Mouse (Mus musculus): ENCODE results near the gene Ifitm6. TPM values are rescaled to one million over a fixed set of nuclear protein-coding genes. Genes with fewer than 3 reads are reported as not detected.
"Not testable (repeated sequence)": the region's sequence is repeated elsewhere in the genome, so short reads cannot be mapped to it uniquely, and the experiment has no call there.

Ifitm6 gene
- polyA plus RNA-seq, 1 experiment from 2014 or later: 0.42 TPM

DNA sequence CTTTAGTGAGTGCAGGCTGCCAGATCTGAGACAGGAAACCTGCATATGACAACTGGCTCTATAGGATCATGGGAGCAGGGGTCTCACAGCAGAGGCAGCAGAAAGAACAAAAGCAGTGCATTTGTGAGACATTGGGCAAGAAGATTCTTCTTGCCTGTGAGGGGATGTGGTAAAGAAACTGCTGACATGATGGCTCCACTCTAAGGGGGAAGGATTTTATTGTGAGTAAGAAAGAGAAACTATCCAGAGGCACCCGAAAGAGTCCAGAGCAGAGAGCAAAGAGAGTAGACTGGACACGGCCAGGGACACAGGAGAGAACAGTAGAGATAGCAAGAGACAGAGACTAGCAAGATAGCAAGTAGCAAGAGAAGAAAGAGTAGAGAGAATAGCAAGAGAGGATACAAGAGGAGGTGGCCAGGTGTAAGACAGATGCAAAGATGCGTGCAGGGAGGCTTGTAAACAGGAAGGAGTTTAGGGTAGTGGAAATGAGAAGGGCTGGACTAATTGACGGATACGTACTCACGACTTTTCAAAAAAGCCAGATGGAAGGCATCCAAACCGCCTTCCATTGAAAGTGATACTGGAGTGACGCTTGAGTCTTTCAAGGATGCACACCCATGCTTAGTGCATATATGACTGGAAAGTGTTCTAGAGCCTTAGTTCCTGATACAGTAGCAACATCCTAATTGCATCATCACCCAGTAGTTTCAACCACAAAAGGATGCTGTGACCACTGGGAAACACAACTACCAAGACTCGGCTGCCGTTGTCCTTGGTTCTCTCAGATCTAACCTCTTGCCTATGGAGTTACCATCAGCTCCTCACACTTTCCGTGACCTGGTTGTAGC lies 18.6 kb downstream of the Ifitm6 start:
- Histone ChIP-seq H3K9me3 (no peaks in the 10 kb centered on the region), H3K4me1 (no peaks in the 10 kb centered on the region), H3K9ac (no peak overlapping the region), H3K27me3 (replicated peaks) (no peaks in the 10 kb centered on the region), H3K36me3 (no peaks in the 10 kb centered on the region), H3K4me2 (replicated peaks) (no peak overlapping the region), H3K27ac (no peak overlapping the region), H3K4me3 (no peak overlapping the region)
- ATAC-seq (ENCODE audit: low FRiP score, low read depth): no peak
- WGBS: 91% methylated on average over 11 of the region's 11 CpGs

DNA sequence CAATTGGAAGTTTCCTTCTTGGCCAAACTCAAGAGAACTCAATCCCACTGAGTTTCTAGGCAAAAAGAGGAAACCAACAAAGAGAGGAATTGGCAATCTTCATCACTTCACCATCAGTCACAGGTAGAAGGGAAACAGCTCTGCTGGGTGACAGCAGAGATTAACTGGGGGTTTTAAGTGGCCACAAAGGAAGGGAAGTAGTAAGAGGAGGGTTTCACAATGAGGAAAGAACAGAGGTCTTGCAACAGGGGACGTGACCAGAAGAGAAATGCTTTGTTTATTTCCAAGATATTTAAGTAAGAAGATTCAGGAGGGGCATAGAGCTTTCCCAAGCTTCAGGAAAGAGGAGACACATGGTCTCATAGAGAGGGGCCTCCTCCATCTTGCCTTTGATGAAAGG lies 19.9 kb downstream of the Ifitm6 start:
- 68% methylated on average over 1 of the region's 1 CpGs for WGBS
- Histone ChIP-seq H3K27ac (no peak overlapping the region), H3K36me3 (no peaks in the 10 kb centered on the region), H3K9ac (no peak overlapping the region), H3K9me3 (no peaks in the 10 kb centered on the region), H3K4me2 (replicated peaks) (no peak overlapping the region), H3K4me1 (no peaks in the 10 kb centered on the region), H3K4me3 (no peak overlapping the region), H3K27me3 (replicated peaks) (no peaks in the 10 kb centered on the region)
- ATAC-seq (ENCODE audit: low FRiP score, low read depth): no peak

DNA sequence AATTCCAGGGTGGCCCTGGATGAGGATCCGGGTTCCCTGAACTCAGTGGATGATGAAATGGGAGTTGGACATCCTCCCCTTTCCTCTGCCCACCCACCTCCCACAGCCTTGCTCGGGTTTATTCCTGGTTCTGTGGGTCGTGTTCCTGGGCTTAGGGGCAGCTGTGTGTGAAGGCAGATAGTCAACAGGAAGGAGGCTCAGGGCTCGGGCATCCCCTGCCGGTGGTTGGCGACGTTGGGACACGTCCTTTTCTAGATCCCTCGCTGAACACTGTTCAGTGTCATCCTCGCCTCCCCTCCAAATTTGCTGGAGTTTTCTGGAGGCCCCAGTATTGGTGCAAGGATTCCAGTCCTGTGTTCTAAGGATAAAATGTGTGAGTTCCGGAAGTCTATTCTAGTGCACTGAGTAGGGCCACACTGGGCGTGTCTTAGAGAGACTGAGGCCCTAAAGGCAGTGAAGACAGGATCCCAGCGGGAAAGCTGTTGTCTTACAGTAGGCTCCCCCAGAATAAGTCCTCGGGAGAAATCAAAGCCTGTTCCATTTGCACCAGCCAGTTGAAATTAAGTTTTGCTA lies 26.5 kb downstream of the Ifitm6 start:
- 87% methylated on average over 14 of the region's 14 CpGs for WGBS
- no peaks in the 10 kb centered on the region for H3K9me3 ChIP-seq
- no peak overlapping the region for H3K4me3 ChIP-seq

DNA sequence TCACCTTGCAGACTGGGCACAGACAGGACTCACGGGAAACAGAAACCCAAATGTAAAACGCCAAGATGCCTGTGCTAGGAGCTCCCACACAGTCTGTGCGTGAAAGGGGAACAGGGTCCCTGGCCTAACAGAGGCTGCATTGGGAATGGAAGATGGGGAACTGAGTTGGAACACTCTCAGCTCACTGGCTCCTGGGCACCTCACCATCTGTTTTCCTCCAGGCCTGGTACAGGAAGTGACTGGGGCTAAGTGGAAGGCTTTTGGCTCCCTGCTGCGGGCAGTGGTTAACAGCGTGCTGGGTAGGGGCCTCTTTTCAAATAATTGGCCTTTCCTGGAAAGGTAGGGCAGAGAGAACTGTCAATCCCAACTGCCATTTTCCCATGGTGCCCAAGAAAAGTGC lies 27.1 kb downstream of the Ifitm6 start:
- 68% methylated on average over 5 of the region's 5 CpGs for WGBS

More for the DNA sequence above, 26.5 kb downstream of the Ifitm6 start:
- Histone ChIP-seq H3K4me1 (no peaks in the 10 kb centered on the region), H3K36me3 (no peaks in the 10 kb centered on the region), H3K27ac (no peak overlapping the region), H3K9ac (no peak overlapping the region), H3K4me2 (replicated peaks) (no peak overlapping the region), H3K27me3 (replicated peaks) (no peaks in the 10 kb centered on the region)
- no peak for ATAC-seq (ENCODE audit: low FRiP score, low read depth)

DNA sequence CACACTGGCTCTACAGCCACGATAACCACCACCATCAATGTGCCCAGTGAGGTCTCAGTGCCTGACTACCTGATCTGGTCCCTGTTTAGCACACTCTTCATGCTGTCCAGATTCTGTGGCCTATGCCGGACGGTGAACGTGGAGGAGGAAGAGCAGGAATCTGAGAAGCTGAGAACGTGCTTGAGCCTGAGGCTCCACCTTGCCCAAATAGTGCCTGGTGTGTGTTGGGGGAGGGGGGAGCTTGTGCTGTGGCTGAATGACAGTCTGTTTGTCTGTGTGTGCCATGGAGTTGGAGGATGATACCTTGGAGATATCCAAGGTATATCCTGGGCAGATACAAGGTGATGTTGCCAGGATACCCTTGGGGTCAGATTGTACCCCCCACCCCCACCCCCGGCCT lies 27.5 kb downstream of the Ifitm6 start:
- no peak overlapping the region for H3K9ac ChIP-seq
- ATAC-seq (ENCODE audit: low FRiP score, low read depth): no peak
- no peaks in the 10 kb centered on the region for H3K27me3 ChIP-seq (replicated peaks)
- H3K4me3 ChIP-seq: no peak overlapping the region
- no peak overlapping the region for H3K4me2 ChIP-seq (replicated peaks)
- no peaks in the 10 kb centered on the region for H3K4me1 ChIP-seq
- 74% methylated on average over 6 of the region's 6 CpGs for WGBS
- no peaks in the 10 kb centered on the region for H3K9me3 ChIP-seq
- no peaks in the 10 kb centered on the region for H3K36me3 ChIP-seq
- no peak overlapping the region for H3K27ac ChIP-seq

More for the DNA sequence above, 27.1 kb downstream of the Ifitm6 start:
- Histone ChIP-seq H3K27me3 (replicated peaks) (no peaks in the 10 kb centered on the region), H3K36me3 (no peaks in the 10 kb centered on the region), H3K9ac (no peak overlapping the region), H3K4me3 (no peak overlapping the region), H3K27ac (no peak overlapping the region), H3K4me2 (replicated peaks) (no peak overlapping the region), H3K4me1 (no peaks in the 10 kb centered on the region), H3K9me3 (no peaks in the 10 kb centered on the region)
- no peak for ATAC-seq (ENCODE audit: low FRiP score, low read depth)

DNA sequence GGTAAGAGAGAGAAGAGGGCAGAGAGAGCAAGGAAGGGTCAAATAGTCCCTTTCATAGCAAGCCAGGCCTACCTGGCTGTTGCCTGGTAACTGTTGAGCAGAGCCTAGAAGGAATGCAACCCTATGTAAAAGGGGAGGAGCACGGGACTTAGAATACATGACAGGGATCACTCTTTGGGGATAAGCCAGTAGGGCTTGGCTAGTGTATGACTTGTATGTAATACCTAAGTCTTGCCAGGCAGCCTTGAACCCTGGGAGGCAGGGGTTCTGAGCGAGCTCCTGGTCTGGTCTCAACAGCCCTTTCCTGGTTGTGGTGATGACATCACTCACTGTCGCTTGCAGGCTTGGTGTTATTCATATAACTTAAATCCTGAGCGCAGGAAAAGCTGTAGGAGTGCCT lies 28.7 kb downstream of the Ifitm6 start:
- Histone ChIP-seq H3K36me3 (no peaks in the 10 kb centered on the region), H3K27me3 (replicated peaks) (no peaks in the 10 kb centered on the region), H3K9ac (no peak overlapping the region), H3K27ac (no peak overlapping the region), H3K4me2 (replicated peaks) (no peak overlapping the region), H3K9me3 (no peaks in the 10 kb centered on the region), H3K4me1 (no peaks in the 10 kb centered on the region), H3K4me3 (no peak overlapping the region)
- 77% methylated on average over 4 of the region's 4 CpGs for WGBS
- no peak for ATAC-seq (ENCODE audit: low FRiP score, low read depth)

DNA sequence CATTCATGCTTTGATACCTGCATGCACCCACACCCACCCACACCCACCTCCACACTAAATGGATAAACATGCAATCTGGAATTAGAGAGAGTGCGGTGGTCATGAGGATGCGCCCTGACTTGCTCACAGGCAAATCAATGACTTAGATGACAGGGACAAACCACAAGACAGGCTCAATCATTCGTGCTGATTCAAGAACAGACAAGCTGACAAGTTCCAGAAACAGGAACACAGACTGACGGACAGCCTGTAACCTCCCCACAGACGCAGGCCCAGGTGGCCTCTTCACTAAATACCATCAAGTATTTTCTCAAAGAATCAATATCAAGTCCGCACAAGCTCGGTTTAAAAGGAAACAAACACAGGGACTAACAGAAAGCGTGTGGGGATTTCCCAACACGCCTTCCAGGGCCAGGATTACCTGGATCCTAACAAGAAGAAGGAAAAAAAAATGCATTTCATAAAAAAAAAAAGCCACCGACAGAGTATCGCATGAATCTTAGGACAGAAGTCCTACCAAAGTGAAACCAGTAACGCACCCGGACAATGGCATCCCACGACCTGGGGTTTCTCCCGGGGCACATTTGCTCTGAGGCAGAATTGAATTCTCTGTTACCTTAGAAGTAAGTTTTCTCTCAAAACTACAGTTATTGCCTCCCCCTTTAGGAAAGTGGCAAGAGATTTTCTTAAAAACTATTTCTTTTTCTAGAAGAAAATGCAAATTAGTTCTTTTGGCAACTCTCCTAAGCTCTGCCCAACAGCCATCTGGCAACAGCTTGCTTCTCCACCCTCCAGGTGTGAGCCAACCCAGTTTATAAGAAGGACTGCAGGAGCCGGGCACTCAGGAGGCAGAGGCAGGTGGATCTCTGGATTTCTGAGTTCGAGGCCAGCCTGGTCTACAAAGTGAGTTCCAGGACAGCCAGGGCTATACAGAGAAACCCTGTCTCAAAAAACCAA lies 30.3 kb downstream of the Ifitm6 start:
- no peaks in the 10 kb centered on the region for H3K36me3 ChIP-seq
- H3K4me3 ChIP-seq: no peak overlapping the region
- H3K27ac ChIP-seq: no peak overlapping the region
- H3K9ac ChIP-seq: no peak overlapping the region
- no peaks in the 10 kb centered on the region for H3K27me3 ChIP-seq (replicated peaks)
- 88% methylated on average over 17 of the region's 17 CpGs for WGBS
- no peaks in the 10 kb centered on the region for H3K9me3 ChIP-seq
- H3K4me1 ChIP-seq: no peaks in the 10 kb centered on the region
- no peak for ATAC-seq (ENCODE audit: low FRiP score, low read depth)
- H3K4me2 ChIP-seq (replicated peaks): no peak overlapping the region

DNA sequence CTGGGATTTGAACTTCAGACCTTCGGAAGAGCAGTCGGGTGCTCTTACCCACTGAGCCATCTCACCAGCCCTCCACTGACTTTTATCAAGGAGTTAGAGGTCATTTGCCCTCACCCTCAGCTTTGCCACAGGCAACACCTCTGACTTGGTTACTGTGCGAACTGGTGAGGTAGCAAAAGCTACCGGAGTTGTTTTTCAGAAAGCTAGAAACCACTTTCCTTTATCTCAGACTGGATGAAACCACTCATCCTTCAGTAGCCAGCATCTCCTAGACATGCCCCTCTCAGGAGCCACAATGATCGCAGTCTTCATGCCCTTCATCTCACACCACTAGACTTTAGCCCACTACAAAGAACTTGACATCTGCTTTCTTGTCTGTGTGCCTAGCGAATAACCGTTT lies 34.8 kb downstream of the Ifitm6 start:
- Histone ChIP-seq H3K4me3 (no peak overlapping the region), H3K27ac (no peak overlapping the region), H3K27me3 (replicated peaks) (no peaks in the 10 kb centered on the region), H3K36me3 (no peaks in the 10 kb centered on the region), H3K9ac (no peak overlapping the region), H3K4me1 (no peaks in the 10 kb centered on the region), H3K4me2 (replicated peaks) (no peak overlapping the region), H3K9me3 (no peaks in the 10 kb centered on the region)
- ATAC-seq (ENCODE audit: low FRiP score, low read depth): no peak
- 92% methylated on average over 7 of the region's 7 CpGs for WGBS

DNA sequence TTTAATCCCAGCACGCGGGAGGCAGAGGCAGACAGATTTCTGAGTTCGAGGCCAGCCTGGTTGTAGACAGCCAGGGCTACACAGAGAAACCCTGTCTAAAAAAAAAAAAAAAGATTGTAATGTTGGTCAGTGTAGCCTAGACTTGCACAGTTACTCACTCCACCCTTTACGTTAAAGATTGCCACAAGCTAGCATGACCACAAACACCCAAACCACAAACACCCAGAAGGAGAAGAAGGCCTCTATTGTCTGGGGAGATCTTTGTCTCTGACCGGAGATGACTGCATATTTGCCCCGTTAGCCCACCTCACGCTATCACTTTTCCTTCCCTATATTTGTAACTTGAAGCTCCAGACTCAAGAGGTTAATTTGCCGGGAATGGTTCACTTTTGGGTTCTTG lies 36.0 kb downstream of the Ifitm6 start:
- Histone ChIP-seq H3K4me2 (replicated peaks) (no peak overlapping the region), H3K9me3 (no peaks in the 10 kb centered on the region), H3K9ac (no peak overlapping the region), H3K27me3 (replicated peaks) (no peaks in the 10 kb centered on the region), H3K27ac (no peak overlapping the region), H3K4me3 (no peak overlapping the region), H3K36me3 (no peaks in the 10 kb centered on the region), H3K4me1 (no peaks in the 10 kb centered on the region)
- ATAC-seq (ENCODE audit: low FRiP score, low read depth): no peak
- 88% methylated on average over 8 of the region's 8 CpGs for WGBS

DNA sequence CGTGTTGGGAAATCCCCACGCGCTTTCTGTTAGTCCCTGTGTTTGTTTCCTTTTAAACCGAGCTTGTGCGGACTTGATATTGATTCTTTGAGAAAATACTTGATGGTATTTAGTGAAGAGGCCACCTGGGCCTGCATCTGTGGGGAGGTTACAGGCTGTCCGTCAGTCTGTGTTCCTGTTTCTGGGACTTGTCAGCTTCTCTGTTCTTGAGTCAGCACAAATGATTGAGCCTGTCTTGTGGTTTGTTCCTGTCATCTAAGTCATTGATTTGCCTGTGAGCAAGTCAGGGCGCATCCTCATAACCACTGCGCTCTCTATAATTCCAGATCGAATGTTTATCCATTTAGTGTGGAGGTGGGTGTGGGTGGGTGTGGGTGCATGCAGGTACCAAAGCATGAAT lies 41.0 kb downstream of the Ifitm6 start:
- peaks cover 15% of the 10 kb centered on the region; the same call in 1 of the 2 replicates for H3K4me1 ChIP-seq

DNA sequence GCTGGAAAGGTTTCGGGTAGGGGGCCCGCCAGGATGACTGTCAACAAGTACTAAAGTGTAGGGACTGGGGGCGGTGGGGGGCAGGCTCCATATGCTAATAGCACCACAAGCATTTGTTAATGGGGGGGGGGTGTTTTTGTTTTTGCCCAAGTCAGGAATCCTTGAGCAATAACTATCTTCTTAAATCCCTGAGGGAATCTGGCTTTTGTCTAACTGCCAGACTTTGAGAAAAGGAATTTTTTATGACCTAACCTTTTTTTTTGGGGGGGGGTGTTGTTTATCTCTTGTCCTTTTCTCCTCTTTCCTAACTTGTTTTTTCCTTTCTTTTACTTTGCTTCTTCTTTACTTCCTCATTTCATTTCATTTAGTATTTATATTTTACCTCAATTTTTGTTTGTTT lies 42.3 kb downstream of the Ifitm6 start:
- Histone ChIP-seq H3K4me1 (peaks cover 15% of the 10 kb centered on the region; the same call in 1 of the 2 replicates), H3K4me3 (no peak overlapping the region), H3K9me3 (no peaks in the 10 kb centered on the region), H3K27ac (no peak overlapping the region), H3K9ac (no peak overlapping the region), H3K27me3 (replicated peaks) (no peaks in the 10 kb centered on the region), H3K36me3 (no peaks in the 10 kb centered on the region), H3K4me2 (replicated peaks) (no peak overlapping the region)
- ATAC-seq (ENCODE audit: low FRiP score, low read depth): no peak
- 29% methylated on average over 3 of the region's 3 CpGs for WGBS

More for the DNA sequence above, 41.0 kb downstream of the Ifitm6 start:
- H3K4me3 ChIP-seq; H3K9me3 ChIP-seq; H3K9ac ChIP-seq; H3K27ac ChIP-seq; H3K4me2 ChIP-seq (replicated peaks); H3K36me3 ChIP-seq; ATAC-seq (ENCODE audit: low FRiP score, low read depth); H3K27me3 ChIP-seq (replicated peaks): not testable (repeated sequence)
- 91% methylated on average over 9 of the region's 9 CpGs for WGBS

DNA sequence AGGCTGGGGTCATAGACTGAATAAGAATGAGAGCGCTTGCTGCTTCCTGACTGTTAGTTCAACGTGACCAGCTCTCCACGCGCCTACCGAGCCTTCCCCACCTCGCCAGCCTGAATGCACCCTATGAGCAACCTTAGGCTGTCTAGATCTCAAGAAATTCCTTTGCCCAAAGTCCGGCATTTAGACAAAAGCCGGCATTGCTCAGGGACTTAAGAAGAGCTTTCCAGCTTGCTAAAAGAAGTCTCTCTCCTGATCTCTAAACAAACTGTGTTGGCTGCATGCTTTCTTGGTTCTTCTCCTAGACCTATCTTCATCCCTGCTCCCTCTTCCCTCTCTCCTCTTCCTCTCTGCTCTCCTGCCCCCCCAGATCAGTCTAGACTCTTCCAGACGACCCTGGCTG lies 42.8 kb downstream of the Ifitm6 start:
- Histone ChIP-seq H3K9ac (no peak overlapping the region), H3K4me1 (peaks cover 15% of the 10 kb centered on the region; the same call in 1 of the 2 replicates), H3K9me3 (no peaks in the 10 kb centered on the region), H3K36me3 (no peaks in the 10 kb centered on the region), H3K27ac (no peak overlapping the region), H3K4me2 (replicated peaks) (no peak overlapping the region), H3K4me3 (no peak overlapping the region), H3K27me3 (replicated peaks) (peaks cover 3% of the 10 kb centered on the region; the same call in 1 of the 2 replicates)
- WGBS: 15% methylated on average over 9 of the region's 9 CpGs
- ATAC-seq (ENCODE audit: low FRiP score, low read depth): no peak
